Comparison of ENCODE assay signal across 21 mouse cellular contexts in the genomic region with DNA sequence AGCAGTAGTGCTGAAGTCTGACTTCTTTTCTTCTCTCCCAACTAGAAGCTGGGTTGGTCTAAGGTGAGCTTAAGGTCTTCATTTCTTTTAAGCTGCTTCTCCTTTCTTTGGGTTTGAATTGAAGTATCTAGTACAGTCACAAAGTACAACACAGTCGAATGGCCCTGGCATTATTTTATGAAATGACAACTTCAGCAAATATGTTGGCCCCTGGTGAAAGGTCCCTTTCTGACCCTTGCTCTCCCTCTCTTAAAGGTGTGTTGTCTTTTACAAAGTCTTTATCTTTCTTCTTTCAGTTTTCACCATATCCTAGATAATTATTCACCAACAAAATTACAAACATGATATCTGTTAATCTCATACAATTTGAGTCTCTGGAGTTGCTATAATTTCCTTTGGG. TPM values are rescaled to one million over a fixed set of nuclear protein-coding genes. Genes with fewer than 3 reads are reported as not detected.
DNase-seq lines count a peak whose midpoint lies in the region; ATAC-seq and TF ChIP-seq lines count a peak whose summit lies in the region.
"Had no signal": no experiment of that assay in that cellular context is flagged by ENCODE, and none has a peak within 500 bp of the region (broad histone marks: within the 10 kb centered on the region; RNA-seq: fewer than 3 reads in every experiment).

No protein-coding gene starts in this region.

- ATAC-seq in intestine, embryonic 15.5 days, result peak; percentile 44; the same call in 1 of the 2 replicates
- peak; percentile 55 for ATAC-seq in intestine, embryonic 16.5 days
- ATAC-seq: forebrain, embryonic 13.5 days; forebrain, embryonic 15.5 days; forebrain, postnatal 0 days had no signal

- H3K9me3 ChIP-seq in intestine, embryonic 15.5 days, result no peaks in the 10 kb centered on the region
- no peaks in the 10 kb centered on the region for H3K9me3 ChIP-seq in intestine, embryonic 16.5 days (ENCODE audit: control insufficient read depth, low read length)
- H3K9me3 ChIP-seq: embryonic facial prominence, embryonic 10.5 days; embryonic facial prominence, embryonic 12.5 days; forebrain, embryonic 13.5 days; forebrain, embryonic 15.5 days had no signal

- TF ChIP-seq CTCF in small intestine, adult 2 months (IDR thresholded peaks at IDR 0.05; ENCODE audit: extremely low read depth, insufficient read length, insufficient replicate concordance, low read depth, low read length), result no peak

- H3K4me3 ChIP-seq in intestine, embryonic 15.5 days (replicated peaks), result no peak overlapping the region
- H3K4me3 ChIP-seq in intestine, embryonic 16.5 days (ENCODE audit: low read length), result no peak overlapping the region
- H3K4me3 ChIP-seq in small intestine, adult 2 months (ENCODE audit: low read depth, low read length), result no peak overlapping the region
- H3K4me3 ChIP-seq: embryonic facial prominence, embryonic 10.5 days; embryonic facial prominence, embryonic 12.5 days; forebrain, embryonic 13.5 days; forebrain, embryonic 15.5 days had no signal

- no peak overlapping the region for H3K27ac ChIP-seq in intestine, embryonic 15.5 days
- peak overlapping the region; percentile 52; the same call in 1 of the 2 replicates for H3K27ac ChIP-seq in intestine, embryonic 16.5 days (ENCODE audit: low read length)
- peak overlapping the region; percentile 77; the same call in 1 of the 2 replicates for H3K27ac ChIP-seq in small intestine, adult 2 months (ENCODE audit: insufficient read depth, low read depth, low read length)
- H3K27ac ChIP-seq: embryonic facial prominence, embryonic 10.5 days; embryonic facial prominence, embryonic 12.5 days; forebrain, embryonic 13.5 days; forebrain, embryonic 15.5 days had no signal

- no peak overlapping the region for H3K9ac ChIP-seq in intestine, embryonic 15.5 days
- H3K9ac ChIP-seq in intestine, embryonic 16.5 days (ENCODE audit: low read depth, low read length), result no peak overlapping the region
- H3K9ac ChIP-seq: embryonic facial prominence, embryonic 12.5 days; forebrain, embryonic 13.5 days; forebrain, embryonic 15.5 days; forebrain, postnatal 0 days had no signal

- no peak overlapping the region for H3K4me2 ChIP-seq in intestine, embryonic 15.5 days (replicated peaks)
- H3K4me2 ChIP-seq in intestine, embryonic 16.5 days (ENCODE audit: low read depth, low read length), result 0 out of 2 replicates have a peak overlapping the region, but pooled peaks have one; percentile 4
- H3K4me2 ChIP-seq: embryonic facial prominence, embryonic 12.5 days; forebrain, embryonic 13.5 days; forebrain, embryonic 15.5 days had no signal

- WGBS in intestine, embryonic 15.5 days, result 57% methylated on average over 1 of the region's 1 CpGs
- 63% methylated on average over 1 of the region's 1 CpGs for WGBS in intestine, embryonic 16.5 days
- 22% methylated on average over 1 of the region's 1 CpGs for WGBS in small intestine, adult 2 months

- no peak for TF ChIP-seq POLR2A in small intestine, adult 2 months (IDR thresholded peaks at IDR 0.05; ENCODE audit: low read depth, low read length)

- no peaks in the 10 kb centered on the region for H3K27me3 ChIP-seq in intestine, embryonic 15.5 days (replicated peaks)
- H3K27me3 ChIP-seq in intestine, embryonic 16.5 days (replicated peaks; ENCODE audit: control insufficient read depth, insufficient read depth, low read length), result no peaks in the 10 kb centered on the region
- no peaks in the 10 kb centered on the region for H3K27me3 ChIP-seq in small intestine, adult 2 months (ENCODE audit: control insufficient read depth, insufficient read depth, low read length)
- H3K27me3 ChIP-seq: embryonic facial prominence, embryonic 12.5 days; forebrain, embryonic 13.5 days; forebrain, embryonic 15.5 days had no signal

- DNase-seq in kidney, adult 9 months, result peak; percentile 74
- DNase-seq in kidney, postnatal 4 days, result no peak
- no peak for DNase-seq in embryo, embryonic 11 days
- no peak for DNase-seq in lung, postnatal 4 days
- DNase-seq: adrenal gland, adult 8-10 months; adrenal gland, postnatal 14 days; adrenal gland, postnatal 36 days; cerebellum, adult 11 months; cerebellum, adult 18-20 months; cerebellum, adult 8-10 months; cerebellum, adult 9-11 months; cerebellum, postnatal 14 days; cerebellum, postnatal 36 days; forebrain, postnatal 0 days had no signal

- no peaks in the 10 kb centered on the region for H3K36me3 ChIP-seq in intestine, embryonic 15.5 days
- H3K36me3 ChIP-seq in intestine, embryonic 16.5 days (ENCODE audit: control insufficient read depth, insufficient read depth, low read length), result no peaks in the 10 kb centered on the region
- H3K36me3 ChIP-seq in small intestine, adult 2 months (ENCODE audit: control insufficient read depth, insufficient read depth, low read length), result peaks cover 26% of the 10 kb centered on the region
- H3K36me3 ChIP-seq: embryonic facial prominence, embryonic 10.5 days; embryonic facial prominence, embryonic 12.5 days; forebrain, embryonic 15.5 days had no signal

- H3K4me1 ChIP-seq in intestine, embryonic 15.5 days (replicated peaks), result 0 out of 2 replicates have a peak, but pooled peaks cover 3% of the 10 kb centered on the region
- H3K4me1 ChIP-seq in intestine, embryonic 16.5 days (ENCODE audit: control insufficient read depth, insufficient read depth, low read length), result peaks cover 7% of the 10 kb centered on the region; the same call in 1 of the 2 replicates
- peaks cover 34% of the 10 kb centered on the region; the same call in 1 of the 2 replicates for H3K4me1 ChIP-seq in small intestine, adult 2 months (ENCODE audit: control insufficient read depth, insufficient read depth, insufficient read length, low read length)
- H3K4me1 ChIP-seq: embryonic facial prominence, embryonic 10.5 days; embryonic facial prominence, embryonic 12.5 days; forebrain, embryonic 13.5 days; forebrain, embryonic 15.5 days had no signal

RNA-seq across cellular contexts. Expression of a gene that starts 40.2 kb away (rescaled TPM):
- 5.4 and 5.6 TPM in 2 replicates for polyA plus RNA-seq in intestine, embryonic 15.5 days (2015; fragmentation: Nextera tagmentation; extraction: Ambion mirVana)
- polyA plus RNA-seq in intestine, embryonic 16.5 days (2015; fragmentation: Nextera tagmentation; extraction: Ambion mirVana), result 4.4 and 4.9 TPM in 2 replicates
- 0.70 and 1.5 TPM in 2 replicates for polyA plus RNA-seq in small intestine, adult 2 months (2012; rRNA removed)

RNA-seq across cellular contexts. Expression of a gene that starts 42.6 kb away (rescaled TPM):
- polyA plus RNA-seq in intestine, embryonic 15.5 days (2015; fragmentation: Nextera tagmentation; extraction: Ambion mirVana), result 20.0 and 20.6 TPM in 2 replicates
- polyA plus RNA-seq in intestine, embryonic 16.5 days (2015; fragmentation: Nextera tagmentation; extraction: Ambion mirVana), result 25.9 and 31.2 TPM in 2 replicates
- polyA plus RNA-seq in small intestine, adult 2 months (2012; rRNA removed), result 9.1 and 26.7 TPM in 2 replicates
